Mouse (Mus musculus) CD4-positive naive resting alpha-beta T cell, adult 76 days (primary cell): ENCODE measurements around the gene Rab33b. TPM values are rescaled to one million over a fixed set of nuclear protein-coding genes. Genes with fewer than 3 reads are reported as not detected.

ENCODE experiments used
- total RNA-seq: library from RNA; stranded (reverse); gene quantifications from one replicate; pipeline ENCODE4 v1.2.4, GENCODE M21; 2023

Gene Rab33b
- total RNA-seq = 30.7 TPM

DNA sequence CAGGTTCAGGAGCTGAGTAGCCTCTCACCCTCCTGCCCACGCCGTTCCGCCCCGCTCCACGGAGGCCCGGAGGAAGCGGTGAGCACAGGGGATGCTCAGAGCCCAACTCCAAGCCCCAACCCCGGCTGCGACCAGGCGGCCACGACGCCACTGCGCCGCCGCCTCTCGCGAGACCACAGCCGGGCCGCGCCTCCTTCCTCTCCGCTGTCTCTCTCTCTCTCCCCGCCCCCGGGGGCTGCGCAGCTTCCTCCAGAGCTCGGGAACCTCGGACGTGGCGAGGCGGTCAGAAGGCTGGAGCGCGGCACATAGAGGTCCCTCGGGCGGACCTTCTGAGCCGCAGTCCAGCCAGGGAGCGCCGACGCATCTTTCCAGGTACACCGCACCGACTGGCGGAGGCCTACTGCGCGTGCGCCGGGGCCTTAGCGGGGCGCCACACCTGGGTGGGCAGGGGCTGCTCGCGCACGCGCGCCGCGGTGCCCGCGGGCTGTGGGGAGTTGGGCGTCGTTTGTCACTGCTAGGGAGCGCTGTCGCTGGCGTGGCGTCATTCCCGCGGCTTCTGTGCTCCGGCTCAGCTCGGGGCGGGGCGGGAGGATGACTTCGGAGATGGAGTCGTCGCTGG, at the start of gene Rab33b:
TSS of gene Rab33b (plus strand) at position 180 of the 619 bp plus-strand sequence.

Other genes starting within 250 kb of the Rab33b start
- 184 TPM for gene Elf2, start 143.3 kb upstream of the Rab33b start, total RNA-seq
- gene Mgarp, start 87.2 kb upstream of the Rab33b start, total RNA-seq = not detected
- 57.5 TPM for gene Ndufc1, start 74.9 kb upstream of the Rab33b start, total RNA-seq
- gene Naa15, start 68.8 kb upstream of the Rab33b start, total RNA-seq = 148 TPM
- gene Setd7, start 77.0 kb downstream of the Rab33b start, total RNA-seq = 68.9 TPM
- gene Mgst2, start 176.4 kb downstream of the Rab33b start, total RNA-seq = 64.4 TPM